Mouse (Mus musculus): ENCODE measurements around the gene Bub1.

DNA sequence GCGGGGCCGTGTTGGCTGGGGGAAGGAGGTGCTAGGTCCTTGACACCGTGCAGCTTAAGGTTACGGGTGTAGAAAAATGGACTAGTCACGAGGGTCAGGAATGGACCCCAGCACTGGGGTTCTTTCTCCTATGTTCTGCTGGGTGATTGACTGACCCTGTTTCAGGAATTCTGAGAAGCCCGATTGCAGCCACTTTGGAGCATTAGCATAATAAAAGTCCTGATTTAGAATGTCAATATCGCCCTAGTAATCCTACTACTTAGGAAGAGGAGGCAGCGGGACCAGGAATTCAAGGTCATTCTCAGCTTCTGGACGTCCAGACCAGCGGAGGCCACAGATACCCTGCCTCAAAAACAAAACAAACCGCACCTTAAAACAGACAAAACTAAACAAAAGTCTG, 7.8 kb upstream of the Bub1 start:
- TF ChIP-seq CTCF (IDR thresholded peaks at IDR 0.05; ENCODE audit: control insufficient read depth, insufficient read depth, low read length) (no peak), POLR2A (IDR thresholded peaks at IDR 0.05; ENCODE audit: borderline replicate concordance, control insufficient read depth, low read depth, low read length) (no peak)
